Mouse (Mus musculus): ENCODE results near the gene Spata31d1b. TPM values are rescaled to one million over a fixed set of nuclear protein-coding genes. Genes with fewer than 3 reads are reported as not detected.
A peak's percentile ranks its signal among the peaks of the same experiment; 100 is the strongest.
"Not testable (repeated sequence)": the region's sequence is repeated elsewhere in the genome, so short reads cannot be mapped to it uniquely, and the experiment has no call there.

The Spata31d1b gene
- polyA plus RNA-seq (2015; fragmentation: Nextera tagmentation; extraction: Ambion mirVana), result not detected in 2 replicates

- not testable (repeated sequence) for H3K9ac ChIP-seq; H3K9me3 ChIP-seq (replicated peaks); H3K27ac ChIP-seq; H3K36me3 ChIP-seq; H3K4me3 ChIP-seq (replicated peaks); DNase-seq; H3K4me2 ChIP-seq; ATAC-seq (ENCODE audit: low read depth)
- Histone ChIP-seq H3K4me1 (replicated peaks) (peaks cover 17% of the 10 kb centered on the region), H3K27me3 (peaks cover 36% of the 10 kb centered on the region)
- WGBS (ENCODE audit: insufficient replicate concordance), result 66% methylated on average over 3 of the region's 3 CpGs
Observed at GRCm38 (mm10) chr13:59711984-59712383, at the start of gene Spata31d1b. Spata31d1b (plus strand) TSS chr13:59712284.

GRCm38 (mm10) chr13:59663939-59664712, 48.0 kb upstream of the Spata31d1b start:
- no peak overlapping the region for H3K27ac ChIP-seq
- no peak for DNase-seq
- no peak overlapping the region for H3K9ac ChIP-seq
- no peaks in the 10 kb centered on the region for H3K9me3 ChIP-seq (replicated peaks)
- H3K4me3 ChIP-seq (replicated peaks), result no peak overlapping the region
- peaks cover 84% of the 10 kb centered on the region for H3K36me3 ChIP-seq
- peaks cover 63% of the 10 kb centered on the region for H3K4me1 ChIP-seq (replicated peaks)
- 89% methylated on average over 19 of the region's 19 CpGs for WGBS (ENCODE audit: insufficient replicate concordance)
- H3K27me3 ChIP-seq, result no peaks in the 10 kb centered on the region
- no peak for ATAC-seq (ENCODE audit: low read depth)
- H3K4me2 ChIP-seq, result no peak overlapping the region

- H3K4me2 ChIP-seq, result peak overlapping the region; percentile 21; the same call in 1 of the 2 replicates
- no peaks in the 10 kb centered on the region for H3K27me3 ChIP-seq
- no peak for DNase-seq
- ATAC-seq (ENCODE audit: low read depth), result no peak
- no peaks in the 10 kb centered on the region for H3K9me3 ChIP-seq (replicated peaks)
- no peak overlapping the region for H3K4me3 ChIP-seq (replicated peaks)
- WGBS (ENCODE audit: insufficient replicate concordance), result 65% methylated on average over 5 of the region's 5 CpGs
- H3K9ac ChIP-seq, result 0 out of 2 replicates have a peak overlapping the region, but pooled peaks have one; percentile 13
- H3K4me1 ChIP-seq (replicated peaks), result peaks cover 74% of the 10 kb centered on the region
- peaks cover 62% of the 10 kb centered on the region for H3K36me3 ChIP-seq
- H3K27ac ChIP-seq, result peak overlapping the region; percentile 31
Observed at GRCm38 (mm10) chr13:59667763-59668162, 44.3 kb upstream of the Spata31d1b start.

- Histone ChIP-seq H3K27ac (peak overlapping the region; percentile 88), H3K27me3 (no peaks in the 10 kb centered on the region), H3K9me3 (replicated peaks) (no peaks in the 10 kb centered on the region), H3K4me3 (replicated peaks) (peak overlapping the region; percentile 26), H3K9ac (peak overlapping the region; percentile 57), H3K36me3 (peaks cover 56% of the 10 kb centered on the region), H3K4me2 (peak overlapping the region; percentile 60), H3K4me1 (replicated peaks) (peaks cover 83% of the 10 kb centered on the region)
- DNase-seq (peak; percentile 79), ATAC-seq (ENCODE audit: low read depth) (peak; percentile 98)
- 3% methylated on average over 11 of the region's 11 CpGs for WGBS (ENCODE audit: insufficient replicate concordance)
Observed at GRCm38 (mm10) chr13:59668501-59669093, 43.5 kb upstream of the Spata31d1b start.

- no peak overlapping the region for H3K4me2 ChIP-seq
- H3K4me1 ChIP-seq (replicated peaks), result peaks cover 91% of the 10 kb centered on the region
- peaks cover 43% of the 10 kb centered on the region for H3K36me3 ChIP-seq
- H3K27me3 ChIP-seq, result no peaks in the 10 kb centered on the region
- no peak for DNase-seq
- H3K27ac ChIP-seq, result peak overlapping the region; percentile 88
- no peak overlapping the region for H3K4me3 ChIP-seq (replicated peaks)
- H3K9ac ChIP-seq, result no peak overlapping the region
- WGBS (ENCODE audit: insufficient replicate concordance), result 85% methylated on average over 10 of the region's 10 CpGs
- H3K9me3 ChIP-seq (replicated peaks), result no peaks in the 10 kb centered on the region
- ATAC-seq (ENCODE audit: low read depth), result no peak
Observed at GRCm38 (mm10) chr13:59669946-59670345, 42.1 kb upstream of the Spata31d1b start.

- no peaks in the 10 kb centered on the region for H3K27me3 ChIP-seq
- H3K27ac ChIP-seq, result peak overlapping the region; percentile 66
- peak overlapping the region; percentile 48 for H3K4me2 ChIP-seq
- H3K36me3 ChIP-seq, result peaks cover 27% of the 10 kb centered on the region
- no peak for ATAC-seq (ENCODE audit: low read depth)
- no peak overlapping the region for H3K4me3 ChIP-seq (replicated peaks)
- H3K9ac ChIP-seq, result 0 out of 2 replicates have a peak overlapping the region, but pooled peaks have one; percentile 17
- DNase-seq, result no peak
- peaks cover 85% of the 10 kb centered on the region for H3K4me1 ChIP-seq (replicated peaks)
- no peaks in the 10 kb centered on the region for H3K9me3 ChIP-seq (replicated peaks)
- WGBS (ENCODE audit: insufficient replicate concordance), result 54% methylated on average over 2 of the region's 2 CpGs
Observed at GRCm38 (mm10) chr13:59671521-59671920, 40.6 kb upstream of the Spata31d1b start.

- Histone ChIP-seq H3K4me3 (replicated peaks) (peak overlapping the region; percentile 14; the same call in 1 of the 2 replicates), H3K27ac (peak overlapping the region; percentile 66), H3K9ac (peak overlapping the region; percentile 54), H3K9me3 (replicated peaks) (no peaks in the 10 kb centered on the region), H3K4me2 (peak overlapping the region; percentile 48), H3K36me3 (peaks cover 20% of the 10 kb centered on the region), H3K27me3 (no peaks in the 10 kb centered on the region), H3K4me1 (replicated peaks) (peaks cover 79% of the 10 kb centered on the region)
- DNase-seq (no peak), ATAC-seq (ENCODE audit: low read depth) (no peak)
- WGBS (ENCODE audit: insufficient replicate concordance), result 19% methylated on average over 6 of the region's 6 CpGs
Observed at GRCm38 (mm10) chr13:59672248-59672647, 39.8 kb upstream of the Spata31d1b start.

- peak overlapping the region; percentile 89 for H3K9ac ChIP-seq
- no peak for DNase-seq
- no peak for ATAC-seq (ENCODE audit: low read depth)
- peak overlapping the region; percentile 75 for H3K4me2 ChIP-seq
- peak overlapping the region; percentile 84 for H3K4me3 ChIP-seq (replicated peaks)
- H3K27me3 ChIP-seq, result no peaks in the 10 kb centered on the region
- peaks cover 70% of the 10 kb centered on the region for H3K4me1 ChIP-seq (replicated peaks)
- 77% methylated on average over 7 of the region's 7 CpGs for WGBS (ENCODE audit: insufficient replicate concordance)
- peak overlapping the region; percentile 70 for H3K27ac ChIP-seq
- no peaks in the 10 kb centered on the region for H3K9me3 ChIP-seq (replicated peaks)
- peaks cover 16% of the 10 kb centered on the region for H3K36me3 ChIP-seq
Observed at GRCm38 (mm10) chr13:59673597-59673996, 38.5 kb upstream of the Spata31d1b start.

- Histone ChIP-seq H3K27me3 (no peaks in the 10 kb centered on the region), H3K4me1 (replicated peaks) (peaks cover 70% of the 10 kb centered on the region), H3K36me3 (peaks cover 16% of the 10 kb centered on the region), H3K4me3 (replicated peaks) (peak overlapping the region; percentile 84), H3K27ac (peak overlapping the region; percentile 92), H3K9ac (peak overlapping the region; percentile 89), H3K9me3 (replicated peaks) (no peaks in the 10 kb centered on the region), H3K4me2 (peak overlapping the region; percentile 75)
- DNase-seq, result no peak
- ATAC-seq (ENCODE audit: low read depth), result no peak
- WGBS (ENCODE audit: insufficient replicate concordance), result 15% methylated on average over 3 of the region's 3 CpGs
Observed at GRCm38 (mm10) chr13:59674215-59674614, 37.9 kb upstream of the Spata31d1b start.

- no peaks in the 10 kb centered on the region for H3K27me3 ChIP-seq
- WGBS (ENCODE audit: insufficient replicate concordance), result under 1% methylated on average over 13 of the region's 13 CpGs
- peak; percentile 28; the same call in 1 of the 2 replicates for ATAC-seq (ENCODE audit: low read depth)
Observed at GRCm38 (mm10) chr13:59674761-59675150, 37.3 kb upstream of the Spata31d1b start.

More at GRCm38 (mm10) chr13:59674761-59675150, 37.3 kb upstream of the Spata31d1b start:
- Histone ChIP-seq H3K4me1 (replicated peaks) (peaks cover 70% of the 10 kb centered on the region), H3K4me3 (replicated peaks) (peak overlapping the region; percentile 84), H3K4me2 (peak overlapping the region; percentile 75), H3K27ac (peak overlapping the region; percentile 92), H3K36me3 (peaks cover 11% of the 10 kb centered on the region), H3K9ac (peak overlapping the region; percentile 89), H3K9me3 (replicated peaks) (no peaks in the 10 kb centered on the region)
- peak; percentile 34 for DNase-seq

Measured in liver, embryonic 13.5 days (tissue).